Mouse (Mus musculus) spleen, adult 12 weeks (tissue): ENCODE results near the gene Gfm2.
"Not testable (repeated sequence)": the region's sequence is repeated elsewhere in the genome, so short reads cannot be mapped to it uniquely, and the experiment has no call there.

Experiments
- DNase-seq: peaks from one replicate; pipeline ENCODE4 v3.0.0; 2022; ENCODE audit warnings: low spot score

Gene Gfm2

GRCm38 (mm10) chr13:97137466-97138400 lies at the start of gene Gfm2, which contains the start of gene Nsa2:
Gene Gfm2 (plus strand): TSS chr13:97137937.
Gene Nsa2 (minus strand): TSS chr13:97137937.
- DNase-seq: peak; percentile 84

DNA sequence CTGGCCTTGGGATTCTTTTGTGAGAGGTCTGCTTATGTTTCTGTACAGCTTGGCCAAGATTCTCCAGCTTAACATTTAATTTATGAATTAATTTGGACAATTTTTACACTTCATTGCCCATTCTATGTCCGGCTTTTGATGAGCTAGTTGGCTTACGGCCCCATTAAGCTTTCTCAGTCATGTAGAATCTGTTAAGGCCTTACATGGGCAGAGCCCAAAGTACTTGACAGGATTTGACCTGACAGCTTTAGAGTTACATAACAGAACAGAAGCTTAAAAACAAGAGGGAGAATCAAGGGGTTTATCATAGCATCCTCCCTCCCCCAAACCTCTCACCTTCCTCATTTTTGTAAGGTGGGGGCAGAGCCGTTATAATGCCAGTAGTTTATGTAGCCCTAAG lies 49.6 kb upstream of the Gfm2 start:
- no peak for DNase-seq

DNA sequence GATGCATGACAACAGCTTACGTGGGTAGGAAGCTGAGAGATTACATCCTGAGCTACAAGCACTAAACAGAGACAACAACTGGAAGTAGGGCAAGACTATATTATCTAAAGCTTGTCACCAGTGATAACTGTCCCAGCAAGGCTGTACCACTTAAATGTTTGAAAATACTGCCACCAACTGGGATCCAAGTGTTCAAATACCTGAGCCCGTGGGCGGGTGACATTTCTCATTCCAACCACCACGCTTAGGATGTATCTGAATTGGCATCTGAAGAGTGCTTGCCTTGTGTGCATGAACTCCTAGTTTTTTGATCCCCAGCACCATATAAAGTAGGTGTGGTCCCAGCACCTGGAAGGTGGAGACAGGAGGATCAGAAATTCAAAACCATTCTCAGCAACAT lies 42.0 kb upstream of the Gfm2 start:
- no peak for DNase-seq

GRCm38 (mm10) chr13:97099187-97099852 lies 38.4 kb upstream of the Gfm2 start, which contains the start of gene Gm6169:
Gene Gm6169 (minus strand): TSS chr13:97099237.
- no peak for DNase-seq

GRCm38 (mm10) chr13:97104996-97105395 lies 32.7 kb upstream of the Gfm2 start:
- no peak for DNase-seq

- not testable (repeated sequence) for DNase-seq
These were observed 30.0 kb upstream of the Gfm2 start for GRCm38 (mm10) chr13:97107721-97108120.

DNA sequence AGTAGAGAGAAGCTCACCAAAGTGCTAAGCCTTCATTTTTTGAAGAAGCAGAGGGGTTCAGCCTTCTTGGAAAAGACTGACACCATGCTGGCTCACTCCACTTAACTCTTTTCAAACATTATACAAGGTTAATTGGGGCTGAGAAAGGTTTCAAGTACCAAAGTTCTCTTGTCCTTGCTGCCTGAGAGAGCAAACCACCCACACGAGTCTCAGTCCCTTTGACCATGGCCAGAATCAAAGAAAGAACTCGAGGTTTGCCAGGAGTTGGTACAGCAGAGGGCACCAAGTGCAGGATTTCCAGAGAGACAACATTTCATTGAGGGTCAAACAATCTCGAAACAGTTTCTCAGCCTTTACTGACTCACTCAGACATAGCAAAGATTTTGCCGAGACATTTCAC lies 28.7 kb upstream of the Gfm2 start:
- DNase-seq: no peak

GRCm38 (mm10) chr13:97121341-97121740 lies 16.4 kb upstream of the Gfm2 start:
- DNase-seq: no peak

GRCm38 (mm10) chr13:97129654-97130053 lies 8.1 kb upstream of the Gfm2 start:
- DNase-seq: not testable (repeated sequence)

DNA sequence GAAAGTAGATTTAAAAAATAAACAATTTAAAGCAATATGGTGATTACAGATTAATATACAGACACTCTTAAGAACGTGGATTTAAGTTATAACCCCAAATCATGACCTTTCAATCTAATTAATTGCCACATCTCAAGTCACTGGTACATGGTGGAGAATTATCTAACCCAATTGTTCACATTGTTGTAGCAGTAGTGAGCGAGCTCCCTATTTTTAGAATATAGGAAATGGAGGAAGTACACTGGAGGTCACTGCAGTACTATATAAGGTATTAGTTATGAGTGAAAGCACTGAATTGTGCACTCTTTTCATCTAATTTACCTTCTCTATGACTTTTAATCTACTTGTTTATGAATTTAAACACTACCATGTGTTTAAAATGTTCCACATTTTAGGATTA lies 7.3 kb upstream of the Gfm2 start:
- not testable (repeated sequence) for DNase-seq

DNA sequence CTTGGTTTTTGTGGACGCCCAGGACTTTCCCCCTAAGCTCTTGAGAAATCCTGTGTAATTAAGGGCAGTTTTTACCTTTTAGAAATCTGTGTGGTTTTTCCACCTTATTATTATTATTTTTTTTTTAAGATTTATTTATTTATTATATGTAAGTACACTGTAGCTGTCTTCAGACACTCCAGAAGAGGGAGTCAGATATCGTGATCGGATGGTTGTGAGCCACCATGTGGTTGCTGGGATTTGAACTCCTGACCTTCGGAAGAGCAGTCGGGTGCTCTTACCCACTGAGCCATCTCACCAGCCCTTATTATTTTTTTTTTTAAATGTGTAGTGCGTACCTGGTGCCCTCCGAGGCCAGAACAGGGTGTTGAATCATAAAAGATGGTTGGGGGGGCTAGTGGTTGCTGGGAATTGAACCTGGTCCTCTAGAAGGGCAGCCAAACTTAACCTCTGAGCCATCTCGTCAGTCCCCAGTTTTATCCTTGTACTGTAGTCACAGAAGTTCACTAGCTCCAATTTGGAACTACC lies 731 bp downstream of the Gfm2 start:
- not testable (repeated sequence) for DNase-seq

- no peak for DNase-seq
These were observed 4.6 kb downstream of the Gfm2 start for GRCm38 (mm10) chr13:97142321-97142720.

DNA sequence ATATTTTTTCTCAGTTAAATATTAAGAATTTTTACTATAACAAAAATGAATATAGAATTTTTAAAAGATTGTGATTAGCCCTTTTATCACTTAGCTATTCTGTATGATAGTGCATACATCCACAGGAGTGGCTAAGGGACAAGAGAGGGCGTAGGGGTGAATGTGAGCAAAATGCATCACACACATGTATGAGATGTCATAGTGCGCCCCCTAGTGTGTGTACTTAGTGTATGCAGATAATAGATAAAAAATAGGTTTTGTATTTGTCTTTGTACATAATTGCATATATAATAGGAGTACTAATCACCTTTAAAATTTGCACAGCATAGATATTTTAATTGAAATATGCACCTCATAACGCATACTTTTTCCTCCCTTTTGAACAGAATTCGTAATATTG lies 8.1 kb downstream of the Gfm2 start:
- peak; percentile 6 for DNase-seq

DNA sequence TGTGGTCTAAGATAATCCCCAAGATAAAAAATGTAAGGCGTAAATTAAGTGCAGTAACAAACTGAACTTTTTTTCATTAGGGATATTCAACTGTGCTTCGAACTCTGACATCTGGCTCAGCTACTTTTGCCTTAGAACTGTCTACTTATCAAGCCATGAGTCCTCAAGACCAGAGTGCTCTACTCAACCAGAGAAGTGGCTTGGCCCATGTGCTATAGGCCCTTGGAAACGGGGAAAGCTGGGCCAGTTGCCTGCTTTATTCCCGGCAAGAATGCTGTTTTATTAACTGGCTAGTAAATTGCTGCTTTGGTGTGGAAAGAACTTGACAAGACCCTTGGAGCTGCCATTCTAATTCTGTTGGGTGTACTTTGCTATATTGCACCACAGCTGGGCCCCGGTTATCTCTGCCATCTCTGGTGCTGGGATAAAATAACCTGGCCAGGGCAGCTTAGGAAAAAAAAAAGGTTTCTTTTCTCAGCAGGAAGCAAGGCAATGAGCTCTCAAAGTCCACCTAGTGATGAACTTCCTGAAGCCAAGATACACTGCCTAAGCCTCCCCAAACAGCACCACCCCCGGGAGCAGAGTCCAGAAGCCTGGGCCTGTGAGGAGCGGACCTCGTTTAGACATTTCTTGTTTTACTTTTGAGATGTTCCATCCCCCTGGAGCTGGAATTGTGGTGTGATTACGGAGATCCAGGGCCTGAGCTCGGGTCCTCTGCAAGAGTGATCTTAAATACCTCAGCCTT lies 38.0 kb downstream of the Gfm2 start:
- DNase-seq: no peak

- DNase-seq: no peak
These were observed 39.0 kb downstream of the Gfm2 start for GRCm38 (mm10) chr13:97176731-97177130.

GRCm38 (mm10) chr13:97178943-97179342 lies 41.2 kb downstream of the Gfm2 start:
- no peak for DNase-seq

DNA sequence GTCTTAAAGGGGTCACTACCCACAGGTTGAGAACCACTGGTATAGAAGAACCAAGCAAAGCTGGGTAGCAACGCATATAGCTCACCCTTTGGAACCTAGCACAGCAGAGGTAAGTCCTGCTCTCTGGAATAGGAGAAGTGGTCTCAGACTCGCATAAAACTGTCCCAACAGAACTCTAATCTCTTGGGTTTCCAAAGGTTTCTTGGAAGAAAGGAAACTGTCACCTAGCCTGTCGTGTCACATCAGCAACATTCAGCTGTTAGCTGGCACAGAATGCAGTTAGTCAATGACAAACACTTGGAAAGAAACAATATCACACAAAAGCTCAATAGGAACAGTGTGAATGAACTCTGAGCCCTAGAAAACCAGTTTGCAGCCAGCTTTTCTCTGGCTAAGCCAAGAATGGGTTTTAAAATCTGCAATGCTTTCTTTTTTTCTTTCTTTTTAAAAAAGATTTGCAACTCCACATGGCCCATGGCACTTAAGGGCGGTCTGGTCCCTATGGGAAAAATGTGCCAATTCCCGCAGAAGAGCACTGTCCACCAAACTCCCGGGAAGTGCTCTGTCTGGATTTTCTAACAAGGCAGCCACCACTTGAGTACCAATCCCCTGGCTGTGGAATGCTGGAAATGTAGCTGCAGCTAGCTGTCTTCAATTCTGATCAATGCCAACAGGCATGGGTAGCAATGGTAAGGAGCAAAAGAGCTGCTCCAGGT lies 42.5 kb downstream of the Gfm2 start:
- DNase-seq: no peak

- no peak for DNase-seq
These were observed 45.1 kb downstream of the Gfm2 start for GRCm38 (mm10) chr13:97182821-97183220.

DNA sequence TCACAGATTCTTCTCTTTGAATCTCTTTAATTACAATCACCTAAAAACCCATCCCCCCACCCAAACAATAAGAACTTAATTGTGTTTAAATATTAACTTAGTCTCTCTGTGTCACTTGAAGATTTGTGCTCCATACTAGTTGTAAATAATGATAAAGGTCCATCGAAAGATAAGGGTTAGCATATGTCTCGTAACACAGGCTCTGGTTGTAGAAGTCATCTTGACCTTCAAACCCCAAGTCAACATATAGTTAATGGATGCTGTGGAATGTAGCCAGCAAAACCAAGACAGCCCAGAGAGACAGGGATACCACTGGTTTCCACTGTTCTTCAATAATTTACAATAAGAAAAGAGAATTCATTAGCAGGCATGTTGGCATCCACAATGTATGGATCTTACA lies 46.4 kb downstream of the Gfm2 start:
- DNase-seq: no peak

GRCm38 (mm10) chr13:97184656-97185055 lies 46.9 kb downstream of the Gfm2 start:
- no peak for DNase-seq

- no peak for DNase-seq
These were observed 48.6 kb downstream of the Gfm2 start for GRCm38 (mm10) chr13:97186346-97186745.
